Mouse (Mus musculus): ENCODE data around the gene Brd1.
A peak's percentile ranks its signal among the peaks of the same experiment; 100 is the strongest.
"Not testable (repeated sequence)": the region's sequence is repeated elsewhere in the genome, so short reads cannot be mapped to it uniquely, and the experiment has no call there.

The Brd1 gene

GRCm38 (mm10) chr15:88751564-88752402 lies 17.8 kb upstream of the Brd1 start, which contains the start of gene Zbed4:
Zbed4 (plus strand) TSS chr15:88751660.
- Histone ChIP-seq H3K4me1 (replicated peaks; ENCODE audit: low read depth, low read length) (peaks cover 33% of the 10 kb centered on the region), H3K36me3 (ENCODE audit: insufficient read depth, low read length) (peaks cover 23% of the 10 kb centered on the region), H3K27me3 (ENCODE audit: insufficient read depth, low read length) (peaks cover 4% of the 10 kb centered on the region; the same call in 1 of the 2 replicates), H3K9me3 (ENCODE audit: low read length) (no peaks in the 10 kb centered on the region), H3K4me3 (replicated peaks; ENCODE audit: low read length) (peak within 1 kb of the TSS; percentile 90)
- TF ChIP-seq CTCF (conservative IDR thresholded peaks at IDR 0.05; ENCODE audit: low read length) (no peak), NANOG (IDR thresholded peaks at IDR 0.05; ENCODE audit: borderline replicate concordance, low read length) (no peak), POU5F1 (IDR thresholded peaks at IDR 0.05; ENCODE audit: borderline replicate concordance, low read length) (no peak)

- no peaks in the 10 kb centered on the region for H3K9me3 ChIP-seq (ENCODE audit: low read length)
These were observed 16.9 kb upstream of the Brd1 start for GRCm38 (mm10) chr15:88750677-88751563.

GRCm38 (mm10) chr15:88750032-88750431 lies 16.0 kb upstream of the Brd1 start:
- no peaks in the 10 kb centered on the region for H3K9me3 ChIP-seq (ENCODE audit: low read length)
- peaks cover 48% of the 10 kb centered on the region for H3K4me1 ChIP-seq (replicated peaks; ENCODE audit: low read depth, low read length)

More at GRCm38 (mm10) chr15:88750677-88751563, 16.9 kb upstream of the Brd1 start:
- Histone ChIP-seq H3K4me3 (replicated peaks; ENCODE audit: low read length) (peak overlapping the region; percentile 84), H3K4me1 (replicated peaks; ENCODE audit: low read depth, low read length) (peaks cover 39% of the 10 kb centered on the region), H3K36me3 (ENCODE audit: insufficient read depth, low read length) (peaks cover 16% of the 10 kb centered on the region), H3K27me3 (ENCODE audit: insufficient read depth, low read length) (peaks cover 4% of the 10 kb centered on the region; the same call in 1 of the 2 replicates)
- TF ChIP-seq POU5F1 (IDR thresholded peaks at IDR 0.05; ENCODE audit: borderline replicate concordance, low read length): no peak
- no peak for TF ChIP-seq CTCF (conservative IDR thresholded peaks at IDR 0.05; ENCODE audit: low read length)
- no peak for TF ChIP-seq NANOG (IDR thresholded peaks at IDR 0.05; ENCODE audit: borderline replicate concordance, low read length)

GRCm38 (mm10) chr15:88749617-88750016 lies 15.6 kb upstream of the Brd1 start:
- H3K9me3 ChIP-seq (ENCODE audit: low read length); H3K27me3 ChIP-seq (ENCODE audit: insufficient read depth, low read length); H3K36me3 ChIP-seq (ENCODE audit: insufficient read depth, low read length): not testable (repeated sequence)
- H3K4me3 ChIP-seq (replicated peaks; ENCODE audit: low read length): peak overlapping the region; percentile 84
- H3K4me1 ChIP-seq (replicated peaks; ENCODE audit: low read depth, low read length): peaks cover 51% of the 10 kb centered on the region

More at GRCm38 (mm10) chr15:88750032-88750431, 16.0 kb upstream of the Brd1 start:
- Histone ChIP-seq H3K27me3 (ENCODE audit: insufficient read depth, low read length) (peaks cover 4% of the 10 kb centered on the region; the same call in 1 of the 2 replicates), H3K4me3 (replicated peaks; ENCODE audit: low read length) (peak overlapping the region; percentile 84), H3K36me3 (ENCODE audit: insufficient read depth, low read length) (peaks cover 11% of the 10 kb centered on the region)
- TF ChIP-seq POU5F1 (IDR thresholded peaks at IDR 0.05; ENCODE audit: borderline replicate concordance, low read length) (no peak), CTCF (conservative IDR thresholded peaks at IDR 0.05; ENCODE audit: low read length) (no peak), NANOG (IDR thresholded peaks at IDR 0.05; ENCODE audit: borderline replicate concordance, low read length) (no peak)

- no peaks in the 10 kb centered on the region for H3K9me3 ChIP-seq (ENCODE audit: low read length)
- H3K36me3 ChIP-seq (ENCODE audit: insufficient read depth, low read length): no peaks in the 10 kb centered on the region
- H3K27me3 ChIP-seq (ENCODE audit: insufficient read depth, low read length): peaks cover 6% of the 10 kb centered on the region; the same call in 1 of the 2 replicates
- TF ChIP-seq NANOG (IDR thresholded peaks at IDR 0.05; ENCODE audit: borderline replicate concordance, low read length) (no peak), CTCF (conservative IDR thresholded peaks at IDR 0.05; ENCODE audit: low read length) (no peak), POU5F1 (IDR thresholded peaks at IDR 0.05; ENCODE audit: borderline replicate concordance, low read length) (no peak)
- H3K4me1 ChIP-seq (replicated peaks; ENCODE audit: low read depth, low read length): peaks cover 36% of the 10 kb centered on the region
- no peak overlapping the region for H3K4me3 ChIP-seq (replicated peaks; ENCODE audit: low read length)
These were observed 11.9 kb upstream of the Brd1 start for GRCm38 (mm10) chr15:88745926-88746325.

- TF ChIP-seq POU5F1 (IDR thresholded peaks at IDR 0.05; ENCODE audit: borderline replicate concordance, low read length) (no peak), NANOG (IDR thresholded peaks at IDR 0.05; ENCODE audit: borderline replicate concordance, low read length) (no peak), CTCF (conservative IDR thresholded peaks at IDR 0.05; ENCODE audit: low read length) (no peak)
- H3K9me3 ChIP-seq (ENCODE audit: low read length): no peaks in the 10 kb centered on the region
These were observed 11.3 kb upstream of the Brd1 start for GRCm38 (mm10) chr15:88745347-88745746.

GRCm38 (mm10) chr15:88743371-88743770 lies 9.3 kb upstream of the Brd1 start:
- H3K4me1 ChIP-seq (replicated peaks; ENCODE audit: low read depth, low read length): peaks cover 23% of the 10 kb centered on the region
- not testable (repeated sequence) for H3K36me3 ChIP-seq (ENCODE audit: insufficient read depth, low read length); H3K27me3 ChIP-seq (ENCODE audit: insufficient read depth, low read length); H3K4me3 ChIP-seq (replicated peaks; ENCODE audit: low read length); H3K9me3 ChIP-seq (ENCODE audit: low read length)

More at GRCm38 (mm10) chr15:88745347-88745746, 11.3 kb upstream of the Brd1 start:
- Histone ChIP-seq H3K27me3 (ENCODE audit: insufficient read depth, low read length) (peaks cover 6% of the 10 kb centered on the region; the same call in 1 of the 2 replicates), H3K4me3 (replicated peaks; ENCODE audit: low read length) (no peak overlapping the region), H3K36me3 (ENCODE audit: insufficient read depth, low read length) (no peaks in the 10 kb centered on the region), H3K4me1 (replicated peaks; ENCODE audit: low read depth, low read length) (peaks cover 30% of the 10 kb centered on the region)

GRCm38 (mm10) chr15:88741366-88741765 lies 7.3 kb upstream of the Brd1 start:
- Histone ChIP-seq H3K9me3 (ENCODE audit: low read length) (no peaks in the 10 kb centered on the region), H3K27me3 (ENCODE audit: insufficient read depth, low read length) (peaks cover 2% of the 10 kb centered on the region; the same call in 1 of the 2 replicates), H3K36me3 (ENCODE audit: insufficient read depth, low read length) (no peaks in the 10 kb centered on the region), H3K4me3 (replicated peaks; ENCODE audit: low read length) (no peak overlapping the region), H3K4me1 (replicated peaks; ENCODE audit: low read depth, low read length) (peaks cover 24% of the 10 kb centered on the region)
- TF ChIP-seq POU5F1 (IDR thresholded peaks at IDR 0.05; ENCODE audit: borderline replicate concordance, low read length): no peak
- no peak for TF ChIP-seq NANOG (IDR thresholded peaks at IDR 0.05; ENCODE audit: borderline replicate concordance, low read length)
- TF ChIP-seq CTCF (conservative IDR thresholded peaks at IDR 0.05; ENCODE audit: low read length): no peak
